Mouse (Mus musculus): ENCODE measurements around the gene Thy1. TPM values are rescaled to one million over a fixed set of nuclear protein-coding genes. Genes with fewer than 3 reads are reported as not detected.

Gene Thy1
- polyA plus RNA-seq, 1 experiment from 2014 or later: 11.7 TPM

Other genes starting within 250 kb of the Thy1 start
- 28.2 and 29.5 TPM in 2 replicates for gene Usp2, start 23.6 kb downstream of the Thy1 start, polyA plus RNA-seq (2015; fragmentation: Nextera tagmentation; extraction: Ambion mirVana)
- gene Mfrp, start 58.3 kb downstream of the Thy1 start, polyA plus RNA-seq (2015; fragmentation: Nextera tagmentation; extraction: Ambion mirVana): 0.08 and 0.20 TPM in 2 replicates
- gene C1qtnf5, start 63.9 kb downstream of the Thy1 start, polyA plus RNA-seq (2015; fragmentation: Nextera tagmentation; extraction: Ambion mirVana): 5.3 and 6.0 TPM in 2 replicates
- 0.27 and 0.46 TPM in 2 replicates for gene Gm49380, start 70.1 kb downstream of the Thy1 start, polyA plus RNA-seq (2015; fragmentation: Nextera tagmentation; extraction: Ambion mirVana)
- 68.0 and 69.8 TPM in 2 replicates for gene Rnf26, start 70.1 kb downstream of the Thy1 start, polyA plus RNA-seq (2015; fragmentation: Nextera tagmentation; extraction: Ambion mirVana)
- 38.7 and 42.1 TPM in 2 replicates for gene Mcam, start 91.1 kb downstream of the Thy1 start, polyA plus RNA-seq (2015; fragmentation: Nextera tagmentation; extraction: Ambion mirVana)
- gene Cbl, start 190.7 kb downstream of the Thy1 start, polyA plus RNA-seq (2015; fragmentation: Nextera tagmentation; extraction: Ambion mirVana): 16.1 and 17.7 TPM in 2 replicates
- gene Ccdc153, start 197.3 kb downstream of the Thy1 start, polyA plus RNA-seq (2015; fragmentation: Nextera tagmentation; extraction: Ambion mirVana): 15.9 and 23.5 TPM in 2 replicates
- 0.14 and 0.19 TPM in 2 replicates for gene Pdzd3, start 208.1 kb downstream of the Thy1 start, polyA plus RNA-seq (2015; fragmentation: Nextera tagmentation; extraction: Ambion mirVana)
- gene Nlrx1, start 225.2 kb downstream of the Thy1 start, polyA plus RNA-seq (2015; fragmentation: Nextera tagmentation; extraction: Ambion mirVana): 13.4 and 14.6 TPM in 2 replicates
- gene Abcg4, start 245.2 kb downstream of the Thy1 start, polyA plus RNA-seq (2015; fragmentation: Nextera tagmentation; extraction: Ambion mirVana): 5.1 and 5.5 TPM in 2 replicates